Mouse (Mus musculus) lung, embryonic 15.5 days (tissue): Measurements from ENCODE around the gene Cdc42ep2. TPM values are rescaled to one million over a fixed set of nuclear protein-coding genes. Genes with fewer than 3 reads are reported as not detected.

ENCODE experiments used
- ATAC-seq: fragments of 200-750 bp; cut with Nextera tagmentation; 2 replicates; pipeline ENCODE4 v1.8.0; 2017; ENCODE audit warnings: moderate number of reproducible peaks, borderline replicate concordance; ENCODE audit not compliant: low FRiP score, low TSS enrichment; ENCODE audit errors: extremely low read depth
- H3K27ac ChIP-seq: fragments of 300-500 bp; sonication (generic); 2 replicates; pipeline ENCODE4 v1.5.1; 2015; ENCODE audit warnings: moderate library complexity, mild to moderate bottlenecking, inconsistent platforms
- H3K27me3 ChIP-seq: fragments of 300-500 bp; sonication (generic); 2 replicates; pipeline ENCODE4 v1.6.1; 2015; ENCODE audit warnings: inconsistent platforms
- H3K36me3 ChIP-seq: fragments of 300-500 bp; sonication (generic); 2 replicates; pipeline ENCODE4 v1.6.1; 2015; ENCODE audit warnings: inconsistent platforms
- H3K4me1 ChIP-seq: fragments of 300-500 bp; sonication (generic); 2 replicates; pipeline ENCODE4 v1.6.1; 2015; ENCODE audit warnings: inconsistent platforms
- H3K4me2 ChIP-seq: fragments of 300-500 bp; sonication (generic); 2 replicates; pipeline ENCODE4 v1.6.1; 2015; ENCODE audit warnings: inconsistent platforms, mild to moderate bottlenecking, moderate library complexity
- H3K4me3 ChIP-seq: fragments of 300-500 bp; sonication (generic); 2 replicates; pipeline ENCODE4 v1.5.1; 2015; ENCODE audit warnings: mild to moderate bottlenecking, inconsistent platforms
- H3K9ac ChIP-seq: fragments of 300-500 bp; sonication (generic); 2 replicates; pipeline ENCODE4 v1.6.1; 2015; ENCODE audit warnings: inconsistent platforms
- H3K9me3 ChIP-seq: fragments of 300-500 bp; sonication (generic); 2 replicates; pipeline ENCODE4 v1.6.1; 2016; ENCODE audit warnings: inconsistent platforms
- WGBS: fragments of 180-500 bp; shearing (Covaris S2); methylation state at CpG from one replicate; pipeline ENCODE4 v1.1.7; 2015; 5-methylcytosine and 5-hydroxymethylcytosine counted together
- polyA plus RNA-seq: library from polyadenylated mRNA; unstranded; fragments of >200 nt; fragmentation: Nextera tagmentation; extraction: Ambion mirVana; gene quantifications from 2 replicates; pipeline ENCODE4 v1.2.1, GENCODE M21; 2015

The Cdc42ep2 gene
- polyA plus RNA-seq: 12.0 and 14.1 TPM in 2 replicates

DNA sequence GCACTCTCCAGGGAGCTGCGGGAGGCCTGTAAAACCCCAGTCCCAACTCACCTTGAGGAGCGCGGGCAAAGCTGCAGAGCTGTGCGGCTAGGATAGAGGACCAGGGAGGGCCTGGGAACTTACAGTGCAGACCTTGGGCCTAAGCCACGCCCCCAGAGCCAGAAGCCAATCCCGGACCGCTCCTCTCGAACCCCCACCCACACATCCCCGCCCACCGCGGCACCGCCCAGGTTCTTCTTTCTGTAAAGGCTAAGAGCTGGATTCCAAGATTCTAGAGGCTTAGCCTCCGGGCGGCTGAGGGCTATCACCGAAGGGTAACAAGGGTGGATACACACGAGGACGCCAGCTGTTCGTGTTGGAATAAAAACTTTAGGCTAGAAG is at the start of gene Cdc42ep2:
Gene Cdc42ep2 (minus strand): TSS at position 104 of the 381 bp plus-strand sequence.
- Histone ChIP-seq H3K4me2 (peak within 1 kb of the TSS; percentile 97), H3K27me3 (no peaks in the 10 kb centered on the region), H3K9me3 (no peaks in the 10 kb centered on the region), H3K4me1 (peaks cover 65% of the 10 kb centered on the region), H3K27ac (peak within 1 kb of the TSS; percentile 96), H3K4me3 (peak within 1 kb of the TSS; percentile 69), H3K9ac (peak within 1 kb of the TSS; percentile 59), H3K36me3 (no peaks in the 10 kb centered on the region)
- WGBS: under 1% methylated on average over 18 of the region's 18 CpGs
- ATAC-seq: peak; percentile 93

DNA sequence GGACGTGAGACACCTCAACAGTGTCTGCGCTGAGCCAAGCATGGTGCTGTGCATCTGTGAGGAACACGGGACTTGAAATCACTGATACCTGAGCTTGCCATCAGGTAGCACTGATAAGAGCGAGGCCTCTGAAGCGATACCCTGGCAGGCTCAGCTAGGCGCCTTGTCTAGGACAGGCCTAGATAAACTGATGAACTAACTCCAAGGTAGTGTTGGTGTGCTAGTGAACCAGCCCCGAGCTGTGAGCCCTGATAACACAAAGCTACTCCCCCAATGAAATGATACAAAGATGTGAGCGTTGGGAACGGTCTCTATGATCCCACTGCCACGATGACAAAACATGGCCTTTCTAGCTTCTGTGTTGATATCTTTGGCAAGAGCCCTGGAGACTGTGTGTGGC is 43.0 kb upstream of the Cdc42ep2 start:
- Histone ChIP-seq H3K27ac (no peak overlapping the region), H3K36me3 (no peaks in the 10 kb centered on the region), H3K27me3 (no peaks in the 10 kb centered on the region), H3K9ac (no peak overlapping the region), H3K4me3 (no peak overlapping the region), H3K9me3 (no peaks in the 10 kb centered on the region), H3K4me2 (no peak overlapping the region), H3K4me1 (peaks cover 15% of the 10 kb centered on the region)
- 72% methylated on average over 10 of the region's 10 CpGs for WGBS
- ATAC-seq: no peak; the same call in 1 of the 2 replicates

DNA sequence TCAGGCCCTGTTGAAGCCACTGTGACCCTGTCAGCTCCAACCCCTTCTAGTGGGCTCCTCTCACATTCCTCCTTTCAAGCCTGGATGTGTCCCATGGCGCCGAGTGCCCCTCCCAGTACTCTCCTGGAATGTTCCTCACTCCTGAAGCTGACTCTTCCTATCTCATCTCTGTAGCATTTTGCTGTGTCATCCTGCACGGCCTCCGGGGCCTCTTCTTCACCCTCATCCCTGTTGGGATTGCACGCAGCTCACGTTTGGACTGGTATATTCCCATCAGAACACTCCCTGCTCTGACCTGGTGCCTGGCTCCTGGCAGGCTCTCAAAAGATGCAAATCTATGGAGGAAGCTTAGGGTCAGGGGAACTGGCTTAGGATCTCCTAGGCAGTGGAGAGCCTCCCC is 42.2 kb upstream of the Cdc42ep2 start:
- H3K36me3 ChIP-seq: no peaks in the 10 kb centered on the region; the same call in 1 of the 2 replicates
- H3K27ac ChIP-seq: no peak overlapping the region
- no peak overlapping the region for H3K4me3 ChIP-seq
- H3K27me3 ChIP-seq: no peaks in the 10 kb centered on the region
- ATAC-seq: no peak
- no peak overlapping the region for H3K4me2 ChIP-seq
- H3K9me3 ChIP-seq: no peaks in the 10 kb centered on the region
- H3K9ac ChIP-seq: no peak overlapping the region
- peaks cover 23% of the 10 kb centered on the region for H3K4me1 ChIP-seq
- 44% methylated on average over 6 of the region's 6 CpGs for WGBS

DNA sequence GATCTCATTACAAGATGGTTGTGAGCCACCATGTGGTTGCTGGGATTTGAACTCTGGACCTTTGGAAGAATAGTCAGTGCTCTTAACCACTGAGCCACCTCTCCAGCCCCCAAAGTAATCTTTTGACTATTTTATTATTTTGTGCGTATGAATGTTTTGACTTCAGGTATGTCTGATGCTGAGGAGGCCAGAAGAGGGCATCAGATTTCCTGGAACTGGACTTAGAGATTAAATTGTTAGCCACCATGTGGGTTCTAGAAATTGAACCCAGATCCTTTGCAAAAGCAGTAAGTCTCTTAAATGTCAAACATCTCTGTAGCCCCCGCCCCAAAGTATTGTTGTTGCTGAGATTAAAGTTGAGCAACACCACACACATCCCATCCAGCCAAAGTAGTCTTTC is 41.3 kb upstream of the Cdc42ep2 start:
- H3K9me3 ChIP-seq: no peaks in the 10 kb centered on the region
- H3K27ac ChIP-seq: no peak overlapping the region
- no peak for ATAC-seq
- H3K4me1 ChIP-seq: peaks cover 26% of the 10 kb centered on the region
- WGBS: 92% methylated on average over 2 of the region's 2 CpGs
- no peaks in the 10 kb centered on the region for H3K27me3 ChIP-seq
- no peak overlapping the region for H3K9ac ChIP-seq
- H3K4me3 ChIP-seq: no peak overlapping the region
- H3K4me2 ChIP-seq: no peak overlapping the region
- no peaks in the 10 kb centered on the region; the same call in 1 of the 2 replicates for H3K36me3 ChIP-seq

DNA sequence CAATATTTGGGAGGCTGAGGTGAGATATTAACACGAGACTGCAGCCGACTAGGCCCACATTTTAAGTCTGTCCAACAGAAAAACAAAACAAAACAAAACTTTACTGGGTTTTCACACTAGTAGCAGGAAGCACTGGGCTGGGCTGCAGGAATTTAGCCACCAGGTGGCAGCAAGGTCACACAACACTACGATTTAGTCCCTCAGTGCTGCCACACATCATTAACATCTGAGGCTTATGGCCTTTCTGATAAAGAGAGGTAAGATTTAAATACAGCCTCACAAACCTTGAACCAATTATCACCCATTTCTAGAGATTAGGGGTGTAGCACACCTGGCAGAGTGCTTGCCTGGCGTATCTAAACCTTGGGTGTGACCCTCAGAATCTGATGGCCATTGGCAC is 40.7 kb upstream of the Cdc42ep2 start:
- ATAC-seq: no peak
- Histone ChIP-seq H3K27me3 (no peaks in the 10 kb centered on the region), H3K9ac (no peak overlapping the region), H3K9me3 (no peaks in the 10 kb centered on the region), H3K4me1 (peaks cover 26% of the 10 kb centered on the region), H3K4me3 (no peak overlapping the region), H3K4me2 (no peak overlapping the region), H3K27ac (no peak overlapping the region), H3K36me3 (no peaks in the 10 kb centered on the region; the same call in 1 of the 2 replicates)
- 9% methylated on average over 4 of the region's 4 CpGs for WGBS

DNA sequence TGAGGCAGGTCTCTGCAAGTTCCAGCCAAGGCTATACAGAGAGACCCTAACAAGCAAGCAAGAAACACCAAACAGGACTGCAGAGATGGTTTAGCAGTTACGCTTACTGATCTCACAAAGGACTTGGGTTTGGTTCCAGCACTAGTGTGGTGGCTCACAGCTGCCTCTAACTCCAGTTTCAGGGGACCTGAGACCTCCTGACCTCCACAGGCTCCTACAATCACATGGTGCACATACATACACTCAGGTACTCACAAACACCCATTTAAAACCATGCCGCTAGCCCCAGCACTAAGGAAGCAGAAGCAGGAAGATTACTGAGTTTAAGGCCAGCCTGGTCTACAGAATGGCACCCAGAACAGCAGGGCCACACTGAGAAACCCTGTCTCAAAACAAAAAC is 40.2 kb upstream of the Cdc42ep2 start:
- H3K36me3 ChIP-seq: no peaks in the 10 kb centered on the region; the same call in 1 of the 2 replicates
- H3K9ac ChIP-seq: peak overlapping the region; percentile 79
- ATAC-seq: no peak
- H3K9me3 ChIP-seq: no peaks in the 10 kb centered on the region
- H3K4me1 ChIP-seq: peaks cover 26% of the 10 kb centered on the region
- H3K4me3 ChIP-seq: peak overlapping the region; percentile 72
- no peak overlapping the region for H3K27ac ChIP-seq
- no peaks in the 10 kb centered on the region for H3K27me3 ChIP-seq
- H3K4me2 ChIP-seq: peak overlapping the region; percentile 81
- 82% methylated on average over 2 of the region's 2 CpGs for WGBS

DNA sequence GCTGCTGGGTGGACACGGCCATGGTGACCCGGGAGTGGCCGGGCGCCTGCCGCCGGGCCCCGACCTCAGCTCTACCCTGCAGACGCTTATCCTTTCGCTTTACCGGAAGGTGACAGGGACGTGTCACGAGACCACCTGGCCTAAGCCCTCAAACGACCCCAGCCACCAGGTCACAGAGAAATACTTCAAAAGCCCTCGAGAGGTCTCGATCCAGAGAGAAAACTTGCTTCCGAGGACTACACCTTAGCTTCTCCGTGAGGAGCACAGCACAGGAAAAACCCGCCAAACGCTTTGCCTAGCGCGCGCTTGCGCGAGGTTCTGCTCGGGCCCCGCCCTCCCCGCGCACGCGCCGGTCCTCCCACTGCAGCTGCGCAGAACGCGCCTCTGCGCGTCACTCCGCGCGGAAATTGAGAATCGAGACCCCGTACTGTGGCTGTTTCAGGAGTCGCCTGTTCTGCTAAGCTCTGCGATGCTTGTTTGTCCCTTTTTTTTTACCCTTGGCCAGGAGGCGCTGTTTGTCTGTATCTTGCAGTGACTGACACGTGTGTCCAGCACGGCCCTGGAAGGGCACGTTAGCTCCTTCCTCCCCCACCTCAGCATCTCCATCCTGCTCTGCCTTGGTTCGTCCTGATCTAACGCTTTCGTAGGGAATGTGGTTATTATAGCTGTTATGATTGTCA is 39.4 kb upstream of the Cdc42ep2 start, which contains the start of gene Pola2:
Gene Pola2 (minus strand): TSS at position 320 of the 680 bp plus-strand sequence.
- peak within 1 kb of the TSS; percentile 73 for H3K27ac ChIP-seq
- ATAC-seq: peak; percentile 74
- peak within 1 kb of the TSS; percentile 81 for H3K4me2 ChIP-seq
- H3K27me3 ChIP-seq: no peaks in the 10 kb centered on the region
- H3K36me3 ChIP-seq: peaks cover 6% of the 10 kb centered on the region; the same call in 1 of the 2 replicates
- H3K4me1 ChIP-seq: peaks cover 26% of the 10 kb centered on the region
- H3K9ac ChIP-seq: peak within 1 kb of the TSS; percentile 79
- H3K4me3 ChIP-seq: peak within 1 kb of the TSS; percentile 72
- under 1% methylated on average over 50 of the region's 50 CpGs for WGBS
- H3K9me3 ChIP-seq: no peaks in the 10 kb centered on the region

DNA sequence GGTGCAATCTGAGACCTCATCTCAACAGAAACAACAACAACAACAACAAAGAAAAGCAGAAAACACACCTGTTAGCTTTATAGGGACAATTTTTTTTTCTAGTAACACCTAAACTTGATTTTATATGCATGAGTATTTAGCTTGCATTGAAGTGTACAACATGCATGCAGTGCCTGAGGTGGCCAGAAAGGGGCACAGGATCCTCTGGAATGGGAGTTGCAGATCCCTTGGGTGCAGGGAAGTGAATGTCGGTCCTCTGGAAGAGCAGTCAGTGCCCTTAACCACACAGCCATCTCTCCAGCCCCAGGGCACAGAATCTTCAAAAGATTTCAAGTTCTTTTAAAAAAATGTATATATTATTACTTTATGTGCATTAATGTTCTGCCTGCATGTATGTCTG is 38.0 kb upstream of the Cdc42ep2 start:
- 9% methylated on average over 1 of the region's 1 CpGs for WGBS
- Histone ChIP-seq H3K4me3 (peak overlapping the region; percentile 72), H3K27me3 (no peaks in the 10 kb centered on the region), H3K27ac (no peak overlapping the region), H3K9me3 (no peaks in the 10 kb centered on the region), H3K9ac (peak overlapping the region; percentile 79), H3K4me1 (peaks cover 26% of the 10 kb centered on the region), H3K4me2 (peak overlapping the region; percentile 81), H3K36me3 (peaks cover 19% of the 10 kb centered on the region)
- ATAC-seq: no peak

DNA sequence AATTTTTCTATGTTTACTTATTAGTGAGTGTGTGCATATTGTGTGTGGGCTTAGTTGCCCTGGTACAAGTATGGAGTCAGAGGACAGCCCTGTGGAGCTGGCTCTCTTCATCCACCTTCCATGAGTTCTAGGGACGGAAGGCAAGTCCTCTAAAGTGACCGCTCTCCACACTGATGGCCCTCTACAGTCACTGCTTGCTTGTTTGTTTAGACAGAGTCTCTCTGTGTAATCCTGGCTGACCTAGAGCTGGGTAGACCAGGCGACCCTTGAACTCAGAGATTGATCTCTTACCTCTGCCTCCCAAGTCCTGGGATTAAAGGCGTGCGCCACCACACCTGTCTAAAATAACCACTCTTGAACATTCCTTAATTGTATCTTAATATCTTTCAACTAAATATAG is 32.8 kb upstream of the Cdc42ep2 start:
- Histone ChIP-seq H3K4me1 (peaks cover 28% of the 10 kb centered on the region), H3K9me3 (no peaks in the 10 kb centered on the region), H3K27ac (no peak overlapping the region), H3K4me2 (no peak overlapping the region), H3K27me3 (no peaks in the 10 kb centered on the region), H3K4me3 (no peak overlapping the region), H3K9ac (no peak overlapping the region), H3K36me3 (peaks cover 53% of the 10 kb centered on the region)
- 82% methylated on average over 5 of the region's 5 CpGs for WGBS
- ATAC-seq: no peak

DNA sequence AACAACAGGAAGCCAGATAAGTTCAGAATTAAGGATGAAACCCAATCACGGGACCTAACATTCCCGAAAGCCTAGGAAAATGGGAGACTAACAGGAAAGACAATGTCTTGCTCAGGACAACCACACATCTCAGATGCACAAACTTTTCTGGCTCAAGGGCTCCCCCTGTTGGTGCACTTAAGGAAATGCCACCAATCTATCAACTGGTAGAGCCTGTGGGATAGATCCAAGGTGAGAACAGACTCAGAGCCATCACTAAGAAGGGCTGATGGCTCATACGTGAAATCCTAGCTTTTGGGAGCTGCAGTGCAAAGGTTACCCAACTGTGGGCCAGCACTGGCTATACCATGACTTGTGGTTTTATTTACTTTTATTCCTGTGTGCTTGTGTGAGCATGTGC is 32.1 kb upstream of the Cdc42ep2 start:
- Histone ChIP-seq H3K4me2 (peak overlapping the region; percentile 41; the same call in 1 of the 2 replicates), H3K27me3 (no peaks in the 10 kb centered on the region), H3K9me3 (no peaks in the 10 kb centered on the region), H3K27ac (peak overlapping the region; percentile 22; the same call in 1 of the 2 replicates), H3K9ac (no peak overlapping the region), H3K36me3 (peaks cover 54% of the 10 kb centered on the region), H3K4me1 (peaks cover 22% of the 10 kb centered on the region), H3K4me3 (no peak overlapping the region)
- 13% methylated on average over 3 of the region's 3 CpGs for WGBS
- peak; percentile 39; the same call in 1 of the 2 replicates for ATAC-seq

DNA sequence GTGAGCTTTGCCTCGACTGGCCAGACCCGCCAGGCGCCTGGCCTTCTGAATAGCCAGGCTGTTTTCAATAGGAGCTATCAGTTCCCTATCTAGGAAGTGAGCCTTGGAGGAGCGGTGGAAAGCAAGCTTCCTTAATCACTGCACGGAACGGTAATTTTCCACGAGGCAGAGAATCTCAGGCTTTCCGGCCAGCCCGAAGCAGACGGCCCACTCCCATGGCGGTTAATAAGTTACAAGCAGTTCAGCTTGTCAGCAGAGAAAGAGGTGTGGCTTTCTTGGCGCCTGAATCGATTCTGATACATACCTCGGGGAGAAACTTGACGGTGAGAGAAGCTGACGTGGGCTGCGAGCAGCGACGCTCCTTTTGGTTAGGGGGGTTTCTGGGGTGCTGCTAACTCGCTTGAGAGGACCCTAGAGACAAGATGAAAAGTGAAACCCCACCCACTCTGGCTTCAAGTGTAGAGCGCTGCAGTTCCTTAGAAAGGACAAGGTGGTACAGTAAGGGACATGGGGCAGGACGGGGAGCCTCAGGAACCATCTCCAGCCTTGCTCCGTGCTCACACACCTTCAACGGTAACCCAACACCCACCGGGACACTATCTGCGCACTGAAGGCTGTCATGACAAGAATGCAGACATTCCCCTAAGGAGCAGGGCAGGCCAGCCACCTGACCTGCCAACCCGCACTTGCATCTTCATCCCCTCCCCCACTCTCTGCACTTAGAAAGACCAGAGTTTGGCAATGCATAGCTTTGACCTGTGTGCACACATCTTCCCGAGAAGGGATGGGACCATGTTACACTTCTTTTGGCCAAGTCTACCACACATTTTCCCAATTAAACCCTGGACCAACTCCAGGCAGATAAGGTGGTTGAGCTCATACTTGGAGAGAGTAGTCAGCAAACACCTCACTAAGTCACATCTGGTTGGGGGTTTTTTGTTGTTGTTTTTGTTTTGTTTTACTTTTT is 31.4 kb upstream of the Cdc42ep2 start:
- peak; percentile 16; the same call in 1 of the 2 replicates for ATAC-seq
- Histone ChIP-seq H3K9me3 (no peaks in the 10 kb centered on the region), H3K4me1 (peaks cover 20% of the 10 kb centered on the region), H3K9ac (no peak overlapping the region), H3K27ac (peak overlapping the region; percentile 57), H3K27me3 (no peaks in the 10 kb centered on the region), H3K4me3 (peak overlapping the region; percentile 10; the same call in 1 of the 2 replicates), H3K4me2 (peak overlapping the region; percentile 41), H3K36me3 (peaks cover 61% of the 10 kb centered on the region)
- 46% methylated on average over 28 of the region's 28 CpGs for WGBS
